Mouse (Mus musculus) Patski (cell line): ENCODE measurements around the gene Twf1. TPM values are rescaled to one million over a fixed set of nuclear protein-coding genes. Genes with fewer than 3 reads are reported as not detected.

Source experiments
- ATAC-seq: fragments of 100-300 bp; one replicate; pipeline ENCODE4 v1.8.0; 2021
- CTCF ChIA-PET: fragments of 350-600 bp; sonication (Branson Sonifier 250); formaldehyde crosslinking; loops from one replicate; lab custom pipeline; 2022; ENCODE audit warnings: inconsistent platforms; lab: Charles Lee
- POLR2A ChIA-PET: fragments of 350-600 bp; sonication (Branson Sonifier 250); formaldehyde crosslinking; loops from one replicate; lab custom pipeline; 2022; ENCODE audit warnings: antibody characterized with exemption, inconsistent platforms; lab: Charles Lee
- DNase-seq: peaks from one replicate; pipeline ENCODE4 v3.0.0-alpha.2; 2011; ENCODE audit warnings: low read depth, low spot score
- H3K27me3 ChIP-seq: fragments of 371-371 bp; one replicate; pipeline ENCODE4 v1.5.1; 2021
- CTCF ChIP-seq: fragments of 100-300 bp; IDR thresholded peaks from one replicate; pipeline ENCODE4 v1.5.1; 2021
- in situ Hi-C: fragments of 300-500 bp; cut with MboI; formaldehyde crosslinking; loops from 3 replicates; pipeline ENCODE4 v1.11.1; 2018; ENCODE audit warnings: low pct_unique_long_range_greater_than_20kb, mixed read lengths
- polyA plus RNA-seq: library from polyadenylated mRNA; unstranded; gene quantifications from one replicate; pipeline ENCODE4 v1.2.3, GENCODE M21; 2021

Gene Twf1
- polyA plus RNA-seq, 1 experiment from 2014 or later, result 112 TPM

GRCm38 (mm10) chr15:94574566-94575268 is 15.0 kb downstream of the Twf1 start:
- ChIA-PET POLR2A (interaction anchor here (0.6 to 0.9 kb wide), 2 partner anchors 19 to 1136 kb away, joined by 3 read pairs; no protein-coding TSS in a partner anchor), CTCF (interaction anchor here (1.1 kb wide), 1 partner anchor 9 kb away, joined by 3 read pairs; no protein-coding TSS in a partner anchor)
- TF ChIP-seq CTCF, result no peak
- H3K27me3 ChIP-seq, result no peaks in the 10 kb centered on the region
- DNase-seq (no peak), ATAC-seq (peak; percentile 70)
- in situ Hi-C loops, result no loop called here

GRCm38 (mm10) chr15:94572746-94573145 is 16.9 kb downstream of the Twf1 start:
- in situ Hi-C loops, result no loop called here
- no peaks in the 10 kb centered on the region for H3K27me3 ChIP-seq
- ATAC-seq, result no peak
- POLR2A ChIA-PET, result interaction anchor here (1.1 kb wide), 1 partner anchor 25 kb away, joined by 3 read pairs; no protein-coding TSS in a partner anchor
- no peak for DNase-seq
- no peak for TF ChIP-seq CTCF
- CTCF ChIA-PET, result interaction anchor here (1.4 to 1.8 kb wide), 2 partner anchors 9 to 15 kb away, joined by 3 to 5 read pairs; no protein-coding TSS in a partner anchor

GRCm38 (mm10) chr15:94571501-94571900 is 18.2 kb downstream of the Twf1 start:
- in situ Hi-C loops, result no loop called here
- DNase-seq (no peak), ATAC-seq (no peak)
- ChIA-PET CTCF (interaction anchor here (1.8 kb wide), 1 partner anchor 14 kb away, joined by 5 read pairs; no protein-coding TSS in a partner anchor), POLR2A (no interaction called here)
- H3K27me3 ChIP-seq, result no peaks in the 10 kb centered on the region
- no peak for TF ChIP-seq CTCF

- no peak for ATAC-seq
- H3K27me3 ChIP-seq, result no peaks in the 10 kb centered on the region
- POLR2A ChIA-PET, result no interaction called here
- no peak for DNase-seq
- CTCF ChIA-PET, result interaction anchor here (1.1 kb wide), 1 partner anchor 65 kb away, joined by 3 read pairs; no protein-coding TSS in a partner anchor
- in situ Hi-C loops, result no loop called here
- no peak for TF ChIP-seq CTCF
Measured at GRCm38 (mm10) chr15:94568496-94569182, 21.1 kb downstream of the Twf1 start.

- ChIA-PET POLR2A (no interaction called here), CTCF (no interaction called here)
- ATAC-seq (no peak), DNase-seq (no peak)
- no peaks in the 10 kb centered on the region for H3K27me3 ChIP-seq
- in situ Hi-C loops, result no loop called here
- TF ChIP-seq CTCF, result no peak
Measured at GRCm38 (mm10) chr15:94565854-94566253, 23.8 kb downstream of the Twf1 start.

- POLR2A ChIA-PET, result no interaction called here
- TF ChIP-seq CTCF, result no peak
- in situ Hi-C loops, result no loop called here
- no peak for ATAC-seq
- CTCF ChIA-PET, result no interaction called here
- no peak for DNase-seq
- no peaks in the 10 kb centered on the region for H3K27me3 ChIP-seq
Measured at GRCm38 (mm10) chr15:94564909-94565308, 24.8 kb downstream of the Twf1 start.

- in situ Hi-C loops, result loop anchor here (10.0 kb wide), 2 partner anchors 46 to 96 kb away; no protein-coding TSS in a partner anchor
- H3K27me3 ChIP-seq, result no peaks in the 10 kb centered on the region
- TF ChIP-seq CTCF, result no peak
- ChIA-PET CTCF (interaction anchor here (1.0 to 2.3 kb wide), 3 partner anchors 42 to 102 kb away, joined by 3 to 7 read pairs (median 4); no protein-coding TSS in a partner anchor), POLR2A (no interaction called here)
- no peak for DNase-seq
- ATAC-seq, result no peak
Measured at GRCm38 (mm10) chr15:94558895-94559656, 30.6 kb downstream of the Twf1 start.

GRCm38 (mm10) chr15:94557442-94557841 is 32.2 kb downstream of the Twf1 start:
- POLR2A ChIA-PET, result no interaction called here
- no peaks in the 10 kb centered on the region for H3K27me3 ChIP-seq
- CTCF ChIA-PET, result interaction anchor here (0.7 to 2.3 kb wide), 12 partner anchors 10 to 104 kb away, joined by 3 to 10 read pairs (median 3); no protein-coding TSS in a partner anchor
- no peak for DNase-seq
- peak; percentile 97 for TF ChIP-seq CTCF
- in situ Hi-C loops, result loop anchor here (10.0 kb wide), 2 partner anchors 47 to 97 kb away; no protein-coding TSS in a partner anchor
- peak; percentile 86 for ATAC-seq

GRCm38 (mm10) chr15:94553536-94553935 is 36.2 kb downstream of the Twf1 start:
- ATAC-seq, result no peak
- ChIA-PET CTCF (no interaction called here), POLR2A (no interaction called here)
- DNase-seq, result no peak
- H3K27me3 ChIP-seq, result no peaks in the 10 kb centered on the region
- no peak for TF ChIP-seq CTCF
- in situ Hi-C loops, result loop anchor here (10.0 kb wide), 2 partner anchors 51 to 101 kb away; no protein-coding TSS in a partner anchor

- CTCF ChIA-PET, result interaction anchor here (1.1 kb wide), 1 partner anchor 12 kb away, joined by 4 read pairs; no protein-coding TSS in a partner anchor
- POLR2A ChIA-PET, result no interaction called here
- TF ChIP-seq CTCF, result no peak
- no peaks in the 10 kb centered on the region for H3K27me3 ChIP-seq
- ATAC-seq (no peak), DNase-seq (no peak)
- in situ Hi-C loops, result loop anchor here (25.0 kb wide), 1 partner anchor 1283 kb away; no protein-coding TSS in a partner anchor
Measured at GRCm38 (mm10) chr15:94544844-94545243, 44.8 kb downstream of the Twf1 start.
